Mouse (Mus musculus) left cerebral cortex, adult 2 months (tissue): ENCODE measurements at regions not wholly inside any gene's neighbourhood (a gene's known extent, or its start where the extent isn't known, plus 50 kb on each side); places are given as distances from the start of the nearest gene placed in this dataset.

Source experiments
- DNase-seq, 2 experiments: peaks; one replicate each; pipeline ENCODE4 v3.0.0; 2021 to 2022; ENCODE audit warnings: low spot score in 2 of 2, mixed read lengths in 1 of 2; ENCODE audit errors: extremely low spot score in 1 of 2
- H3K27ac ChIP-seq: fragments of 200-600 bp; 2 replicates; pipeline ENCODE4 v1.8.1; 2022
- H3K4me3 ChIP-seq: fragments of 200-600 bp; 2 replicates; pipeline ENCODE4 v1.8.1; 2022
- CTCF ChIP-seq: fragments of 200-600 bp; IDR thresholded peaks from 2 replicates; pipeline ENCODE4 v1.8.1; 2022; ENCODE audit warnings: antibody characterized with exemption, mild to moderate bottlenecking, moderate library complexity
- intact Hi-C: fragments of 180-260 bp; cut with DNase I; formaldehyde crosslinking; loops from one replicate; pipeline ENCODE4 v1.15.1; 2025

- intact Hi-C loops = no loop called here
- Histone ChIP-seq H3K4me3 (no peak overlapping the region), H3K27ac (no peak overlapping the region)
- no peak for DNase-seq
- TF ChIP-seq CTCF = no peak
Measured at GRCm38 (mm10) chr14:36316418-36317111, 221.8 kb downstream of the 4930474N05Rik start.

DNA sequence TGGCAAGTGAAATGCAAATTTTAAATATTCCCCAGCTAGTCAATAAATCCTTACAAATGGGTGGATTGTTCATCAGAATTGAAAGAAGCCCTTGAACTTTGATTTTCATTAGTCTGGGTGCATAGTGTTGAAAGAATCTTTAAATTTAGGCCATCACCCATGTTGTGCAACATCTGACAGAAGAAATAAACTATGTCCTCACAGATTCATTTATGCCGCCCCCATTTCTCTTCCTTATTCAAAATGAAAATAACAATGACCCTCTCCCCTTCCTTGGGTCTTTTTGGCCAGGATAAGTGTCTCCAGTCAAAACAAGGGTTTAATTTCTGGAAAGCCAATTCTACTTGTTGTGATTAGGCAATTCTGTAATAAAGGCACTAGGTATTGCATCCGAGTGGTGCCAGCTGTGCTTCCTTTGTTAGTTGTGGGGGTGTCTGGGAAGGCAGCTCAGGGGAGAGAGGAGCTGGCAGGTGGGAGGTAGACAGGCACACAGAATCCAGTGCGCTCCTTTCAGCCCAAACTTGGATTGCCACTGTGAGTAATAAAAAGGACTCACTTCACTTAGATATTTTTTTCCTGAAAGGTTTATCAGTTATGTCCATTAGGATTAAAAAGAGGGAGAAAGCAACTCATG lies 233.7 kb downstream of the 4930474N05Rik start:
- DNase-seq = peak in 1 of 2 experiments; percentile 14
- intact Hi-C loops = loop anchor here (5.0 kb wide), 1 partner anchor 199 kb away; no protein-coding TSS in a partner anchor
- H3K4me3 ChIP-seq = no peak overlapping the region
- H3K27ac ChIP-seq = no peak overlapping the region
- no peak for TF ChIP-seq CTCF

DNA sequence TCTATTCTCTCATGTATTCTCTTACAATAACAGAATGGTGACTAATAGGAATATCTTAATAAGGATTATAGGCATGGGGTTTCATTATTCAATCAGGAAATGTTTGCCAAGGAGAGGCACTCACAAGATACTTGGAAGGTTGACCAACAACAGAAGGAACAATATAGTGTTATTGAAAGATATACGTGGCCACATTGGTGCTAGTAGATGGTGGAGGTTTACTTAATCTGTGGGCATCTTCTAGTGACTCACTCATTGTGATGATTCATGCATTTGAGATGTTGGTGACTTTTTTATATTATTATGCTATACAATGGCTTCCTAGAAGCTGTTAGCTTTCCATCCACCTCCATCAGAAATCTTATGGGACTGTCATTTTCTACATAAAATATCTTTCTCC lies 246.1 kb downstream of the 4930474N05Rik start:
- intact Hi-C loops = no loop called here
- DNase-seq = no peak
- Histone ChIP-seq H3K27ac (no peak overlapping the region), H3K4me3 (no peak overlapping the region)
- no peak for TF ChIP-seq CTCF
